Mouse (Mus musculus): ENCODE measurements at regions not wholly inside any gene's neighbourhood (a gene's known extent, or its start where the extent isn't known, plus 50 kb on each side); places are given as distances from the start of the nearest gene placed in this dataset.

DNA sequence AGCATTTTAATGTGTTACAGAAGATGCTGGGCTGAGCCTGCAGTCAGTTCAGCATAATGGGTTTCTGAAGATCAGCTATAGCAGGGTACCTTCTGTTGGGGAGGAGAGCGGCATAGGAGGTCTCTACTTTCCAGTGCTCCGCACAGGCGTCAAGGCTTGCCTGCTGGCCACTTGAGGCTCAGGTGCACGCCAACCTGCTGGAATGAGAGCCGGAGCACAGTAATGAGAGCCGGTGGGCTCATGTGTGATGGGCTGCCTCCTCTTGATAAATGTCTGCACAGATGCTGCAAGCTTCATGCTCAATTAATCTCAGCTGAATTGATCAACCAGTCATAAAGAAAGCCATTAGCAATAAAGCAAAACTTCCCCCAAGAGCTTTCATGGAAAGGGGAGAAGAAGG lies 290.6 kb downstream of the Foxo1 start:
- no peak for TF ChIP-seq EP300 (IDR thresholded peaks at IDR 0.05; ENCODE audit: low read depth)
- no peak for TF ChIP-seq CTCF (IDR thresholded peaks at IDR 0.05; ENCODE audit: low read depth)

Data from liver, postnatal 0 days (tissue).